Mouse (Mus musculus): Measurements from ENCODE around the gene Idh3a.
"Not testable (repeated sequence)": the region's sequence is repeated elsewhere in the genome, so short reads cannot be mapped to it uniquely, and the experiment has no call there.

The Idh3a gene

DNA sequence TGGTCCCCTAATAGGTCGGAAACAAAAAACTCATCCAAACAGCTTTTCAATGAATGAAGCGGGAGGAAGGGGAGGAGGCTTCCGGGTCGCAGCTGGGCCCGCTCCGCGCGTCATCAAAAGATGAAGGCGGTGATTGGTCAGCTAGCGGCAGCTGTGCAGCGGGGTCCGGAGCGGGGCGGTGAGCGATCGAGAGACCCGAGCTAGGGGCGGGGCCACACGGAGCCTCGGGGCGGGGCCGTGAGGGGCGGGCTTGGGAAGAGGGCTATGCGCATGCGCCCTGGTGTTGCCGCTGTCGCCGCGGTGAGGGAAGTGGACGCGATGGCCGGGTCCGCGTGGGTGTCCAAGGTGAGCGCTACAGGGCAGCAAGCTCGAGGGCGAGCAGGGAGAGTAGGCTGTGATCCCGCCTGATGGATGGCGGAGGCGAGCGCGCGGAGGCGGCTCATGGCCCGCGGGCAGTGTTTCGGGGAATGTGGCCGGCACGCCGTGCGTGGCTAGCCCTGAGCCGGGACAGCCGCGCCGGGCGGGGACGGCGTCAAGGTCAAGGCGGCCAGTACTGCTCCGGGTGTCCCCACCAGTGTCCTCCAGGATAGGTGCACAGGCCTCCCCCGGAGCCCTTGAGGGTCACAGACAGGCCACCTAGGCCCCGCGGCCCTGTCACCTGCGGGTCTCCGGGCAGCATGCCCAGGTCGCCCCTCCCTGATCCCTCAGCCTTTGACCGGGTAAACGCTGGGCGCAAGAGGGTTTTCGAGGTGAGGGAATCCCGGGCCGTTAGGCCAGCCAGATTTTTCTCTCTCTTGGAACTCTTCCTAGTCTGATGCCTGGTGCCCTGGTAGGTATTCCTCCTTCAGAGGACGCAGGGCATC lies at the start of gene Idh3a:
Gene Idh3a, plus strand, starts transcription at position 136 of the 863 bp plus-strand sequence.
- DNase-seq (ENCODE audit: low spot score in 2 of 2): peak; percentile 97

DNA sequence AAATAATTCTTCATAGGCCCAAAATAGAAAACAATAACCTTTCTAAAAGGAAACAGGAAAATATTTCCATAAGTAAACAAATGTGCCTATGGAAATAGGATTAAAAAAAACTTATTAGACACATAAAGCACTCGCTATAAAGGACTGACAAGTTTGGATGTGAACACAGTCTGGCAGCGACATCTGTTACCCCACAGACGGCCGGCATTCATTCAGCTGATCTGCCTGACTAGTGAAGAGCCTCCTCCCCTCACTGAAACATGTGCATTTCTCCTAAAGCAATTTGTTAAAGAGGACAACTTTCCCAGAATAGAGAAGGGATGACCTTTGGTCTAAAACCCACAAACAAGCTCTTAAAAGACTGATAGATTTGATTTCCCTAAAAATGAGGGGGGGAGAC lies 49.1 kb upstream of the Idh3a start:
- peak; percentile 44 to 50 for DNase-seq (ENCODE audit: low spot score in 2 of 2)

GRCm38 (mm10) chr9:54537480-54537879 lies 48.7 kb upstream of the Idh3a start:
- DNase-seq (ENCODE audit: low spot score in 2 of 2): no peak

- no peak for DNase-seq (ENCODE audit: low spot score in 2 of 2)
These were observed 47.9 kb upstream of the Idh3a start for GRCm38 (mm10) chr9:54538244-54538643.

DNA sequence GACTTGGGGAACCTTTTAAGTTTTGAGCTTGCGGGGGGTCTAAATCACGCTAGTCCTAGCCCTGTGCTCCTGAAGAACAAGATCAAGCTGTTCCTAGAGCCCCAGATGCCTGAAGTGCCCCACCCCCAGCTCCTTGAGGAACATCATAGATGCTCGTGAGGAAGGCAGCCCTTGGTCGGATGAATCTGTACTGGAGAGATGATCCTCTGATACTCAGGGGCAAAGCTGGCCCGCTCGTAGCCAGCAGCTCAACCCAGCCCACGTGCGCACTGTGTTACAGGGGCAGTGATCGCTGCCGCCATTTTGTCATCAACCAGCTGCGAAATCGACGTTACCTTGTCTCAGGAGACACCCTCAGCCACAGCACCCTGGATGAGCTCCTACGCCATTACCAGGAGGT lies 47.5 kb upstream of the Idh3a start, which contains the start of gene Sh2d7:
Gene Sh2d7, plus strand, starts transcription at position 301 of the 400 bp plus-strand sequence.
- no peak for DNase-seq (ENCODE audit: low spot score in 2 of 2)

DNA sequence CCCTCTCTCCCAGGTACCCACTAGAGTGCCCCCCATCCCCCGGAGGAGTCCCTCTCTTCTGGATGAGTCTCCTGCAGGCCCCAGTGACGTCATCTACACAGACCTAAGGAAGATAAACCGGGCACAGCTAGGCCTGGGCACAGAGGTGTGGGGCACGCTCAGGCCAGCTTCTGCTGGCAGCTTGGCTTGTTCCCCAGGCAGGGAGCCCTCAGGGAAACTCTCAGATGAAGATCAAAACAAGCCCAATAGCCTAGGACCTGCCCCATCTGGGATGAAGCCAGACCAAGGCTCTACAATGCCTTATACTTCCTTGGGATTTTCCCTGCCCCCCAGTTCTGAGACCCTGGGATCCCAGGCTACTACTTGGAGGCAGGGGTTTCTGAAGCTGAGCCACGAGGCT lies 45.3 kb upstream of the Idh3a start:
- DNase-seq (ENCODE audit: low spot score in 2 of 2): no peak

DNA sequence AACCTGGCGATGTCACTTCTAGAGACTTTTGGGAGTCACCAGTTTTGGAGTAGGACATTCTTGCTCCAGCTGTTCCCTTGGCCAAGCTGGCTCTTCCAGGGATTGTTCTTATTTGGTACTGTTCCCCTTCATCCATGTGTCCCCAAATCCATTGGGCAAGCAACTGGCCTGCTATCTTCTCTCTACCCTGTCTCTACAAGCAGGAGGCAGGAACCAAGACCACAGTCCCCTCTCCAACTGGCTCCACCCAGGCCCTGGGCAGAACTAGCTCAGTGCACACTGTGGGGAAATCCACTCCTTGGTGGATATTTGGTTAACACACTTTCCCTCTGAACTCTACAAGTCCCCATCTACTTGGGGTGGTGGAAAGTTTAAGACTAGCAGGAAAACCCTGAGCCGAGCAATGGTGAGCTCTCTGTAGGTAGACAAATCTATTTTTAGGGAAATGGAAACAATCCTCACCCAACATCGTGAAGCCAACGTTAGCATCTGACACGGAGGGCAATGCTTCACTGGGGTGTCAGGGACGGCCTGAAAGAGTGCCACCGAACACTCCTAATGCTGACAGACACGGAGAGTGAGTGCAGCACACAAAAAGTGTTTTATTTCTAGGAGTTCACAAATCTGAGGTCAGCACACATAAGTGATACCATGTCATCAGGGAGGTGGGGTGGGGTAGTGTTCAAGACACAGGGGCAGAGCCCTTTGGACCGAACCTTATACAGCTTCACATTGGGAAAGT lies 41.8 kb upstream of the Idh3a start:
- DNase-seq (ENCODE audit: low spot score in 2 of 2): no peak

DNA sequence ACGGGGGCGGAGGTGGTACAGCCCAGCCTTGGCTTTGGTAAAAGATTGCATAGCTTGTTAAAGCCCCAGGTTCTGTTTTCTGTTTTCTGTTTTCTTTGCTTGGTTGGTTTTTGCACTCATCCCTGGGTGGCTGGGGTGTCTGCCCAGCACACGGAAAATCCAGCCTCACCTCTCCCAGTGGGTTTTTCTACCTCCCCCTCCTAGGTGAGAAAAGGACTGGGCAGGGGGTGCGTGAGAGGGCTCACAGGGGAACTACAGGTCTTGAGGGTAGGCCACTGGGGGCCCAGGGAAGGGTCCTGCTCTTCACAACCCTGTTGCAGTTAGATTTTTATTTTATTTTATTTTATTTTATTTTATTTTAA lies 41.2 kb upstream of the Idh3a start:
- no peak for DNase-seq (ENCODE audit: low spot score in 2 of 2)

- peak in 1 of 2 experiments; percentile 41 for DNase-seq (ENCODE audit: low spot score in 2 of 2)
These were observed 38.6 kb upstream of the Idh3a start for GRCm38 (mm10) chr9:54547536-54547935.

DNA sequence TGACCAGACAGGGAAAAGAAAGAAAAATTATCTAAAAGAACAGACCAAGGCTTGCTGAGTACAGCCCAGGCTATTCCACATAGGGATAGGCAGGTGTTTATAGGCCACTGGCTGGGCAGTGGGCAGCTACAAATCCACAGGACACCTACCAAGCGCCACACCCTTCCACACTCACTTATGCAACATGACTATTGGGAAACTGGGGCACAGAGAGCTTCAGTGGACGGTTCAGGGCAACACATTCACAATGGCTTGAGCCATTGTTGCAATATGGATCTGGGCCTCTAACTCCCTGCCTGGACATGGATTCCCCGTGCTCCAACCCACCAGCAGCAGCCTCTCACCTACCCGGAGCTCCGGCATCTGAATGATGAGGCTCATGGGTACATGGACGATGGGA lies 36.7 kb upstream of the Idh3a start:
- DNase-seq (ENCODE audit: low spot score in 2 of 2): no peak

DNA sequence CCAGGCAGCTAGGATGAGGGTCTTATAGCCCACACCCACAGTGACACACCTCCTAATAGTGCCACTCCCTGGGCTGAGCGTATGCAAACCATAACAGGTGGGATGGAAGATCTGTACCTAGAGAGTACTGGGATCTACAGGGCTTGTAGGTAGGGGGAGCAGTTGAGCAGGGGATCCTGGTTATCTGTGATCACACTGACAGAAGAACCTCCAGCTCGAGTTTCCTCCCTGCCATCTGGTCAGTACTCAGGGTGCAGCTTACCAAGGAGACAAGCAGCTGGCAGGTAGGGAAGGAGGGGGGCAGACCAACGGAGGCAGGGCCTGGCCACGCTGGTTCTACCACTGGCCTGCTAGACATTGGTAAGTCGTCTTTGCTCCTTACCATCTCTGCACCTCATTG lies 33.7 kb upstream of the Idh3a start:
- peak in 1 of 2 experiments; percentile 16 for DNase-seq (ENCODE audit: low spot score in 2 of 2)

DNA sequence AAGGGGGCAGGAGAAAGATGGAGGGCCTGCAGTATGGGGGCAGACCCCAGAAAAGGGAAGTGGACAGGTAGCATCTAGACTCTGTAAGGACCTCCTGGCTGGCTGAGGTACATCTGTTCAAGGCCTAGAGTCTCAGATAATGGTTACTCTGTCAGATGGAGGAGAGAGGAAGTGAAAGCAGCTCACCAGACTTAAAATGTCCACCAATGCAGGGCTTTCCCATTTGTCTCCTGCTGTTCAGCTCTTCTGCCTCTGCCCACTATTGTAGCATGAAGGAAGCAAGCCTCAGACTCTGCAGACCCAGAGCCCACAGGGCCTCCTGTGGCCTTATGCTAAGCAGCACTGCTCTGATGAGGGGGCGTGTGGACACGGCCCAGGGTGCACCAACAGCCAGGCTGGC lies 31.1 kb upstream of the Idh3a start:
- DNase-seq (ENCODE audit: low spot score in 2 of 2): no peak

GRCm38 (mm10) chr9:54558731-54559130 lies 27.4 kb upstream of the Idh3a start:
- DNase-seq (ENCODE audit: low spot score in 2 of 2): no peak

DNA sequence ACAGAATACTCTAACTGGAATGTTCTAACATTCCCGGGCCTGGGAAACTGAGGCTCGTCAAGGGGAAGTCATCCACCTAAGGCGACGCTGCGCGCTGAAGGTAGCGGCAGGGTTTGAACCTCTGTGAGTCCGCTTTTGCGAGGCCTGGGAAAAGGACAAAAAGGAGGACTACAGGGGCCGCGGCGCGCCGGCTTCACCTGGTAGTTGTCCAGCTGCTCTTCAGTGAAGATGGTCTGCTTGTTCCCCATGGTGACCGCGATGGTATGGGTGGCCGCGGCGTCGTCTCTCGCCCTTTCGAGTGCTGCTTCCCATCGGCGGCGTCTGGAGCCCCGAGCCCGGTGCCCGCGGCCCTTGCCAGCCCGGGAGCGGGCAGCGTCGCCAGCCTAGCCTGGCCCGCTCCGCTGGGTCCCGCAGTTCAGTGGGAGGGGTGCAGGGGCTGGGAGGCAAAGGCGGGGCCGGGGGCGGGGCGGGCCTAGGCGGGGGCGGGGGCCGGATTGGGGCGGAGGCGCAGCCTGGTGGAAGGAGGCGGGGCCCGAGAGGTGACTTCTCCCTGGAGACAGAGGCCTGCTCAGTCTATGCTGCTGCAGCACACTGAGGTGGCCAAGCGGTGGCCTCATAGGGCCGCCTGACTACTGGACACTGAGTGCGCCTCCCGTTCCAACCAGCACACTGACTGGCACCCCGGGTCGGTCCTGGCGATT lies 26.2 kb upstream of the Idh3a start, which contains the start of gene Cib2:
Gene Cib2, minus strand, starts transcription at position 448 of the 701 bp plus-strand sequence.
- peak; percentile 68 to 72 for DNase-seq (ENCODE audit: low spot score in 2 of 2)

- no peak for DNase-seq (ENCODE audit: low spot score in 2 of 2)
These were observed 25.1 kb upstream of the Idh3a start for GRCm38 (mm10) chr9:54560831-54561601.

DNA sequence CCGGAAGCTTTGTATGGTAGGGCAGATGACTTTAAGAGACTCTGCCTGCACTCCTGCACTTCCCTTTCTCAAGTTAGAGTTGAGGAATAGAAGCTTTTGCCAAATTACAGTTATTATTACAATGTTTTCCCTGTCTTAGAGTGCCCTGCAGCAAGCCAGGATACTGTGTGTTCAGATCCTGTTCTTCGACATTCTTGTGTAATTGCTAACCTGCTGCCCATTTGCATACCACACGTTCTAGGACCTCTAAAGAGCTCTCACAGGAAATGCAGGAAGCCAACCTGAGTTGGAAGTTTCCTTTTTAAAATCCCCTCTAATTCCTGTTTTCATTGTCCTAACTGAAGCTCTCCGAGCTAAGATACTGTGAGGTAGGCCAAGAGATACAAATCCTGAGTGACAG lies 19.2 kb upstream of the Idh3a start:
- no peak for DNase-seq (ENCODE audit: low spot score in 2 of 2)

GRCm38 (mm10) chr9:54568732-54569131 lies 17.4 kb upstream of the Idh3a start:
- no peak for DNase-seq (ENCODE audit: low spot score in 2 of 2)

DNA sequence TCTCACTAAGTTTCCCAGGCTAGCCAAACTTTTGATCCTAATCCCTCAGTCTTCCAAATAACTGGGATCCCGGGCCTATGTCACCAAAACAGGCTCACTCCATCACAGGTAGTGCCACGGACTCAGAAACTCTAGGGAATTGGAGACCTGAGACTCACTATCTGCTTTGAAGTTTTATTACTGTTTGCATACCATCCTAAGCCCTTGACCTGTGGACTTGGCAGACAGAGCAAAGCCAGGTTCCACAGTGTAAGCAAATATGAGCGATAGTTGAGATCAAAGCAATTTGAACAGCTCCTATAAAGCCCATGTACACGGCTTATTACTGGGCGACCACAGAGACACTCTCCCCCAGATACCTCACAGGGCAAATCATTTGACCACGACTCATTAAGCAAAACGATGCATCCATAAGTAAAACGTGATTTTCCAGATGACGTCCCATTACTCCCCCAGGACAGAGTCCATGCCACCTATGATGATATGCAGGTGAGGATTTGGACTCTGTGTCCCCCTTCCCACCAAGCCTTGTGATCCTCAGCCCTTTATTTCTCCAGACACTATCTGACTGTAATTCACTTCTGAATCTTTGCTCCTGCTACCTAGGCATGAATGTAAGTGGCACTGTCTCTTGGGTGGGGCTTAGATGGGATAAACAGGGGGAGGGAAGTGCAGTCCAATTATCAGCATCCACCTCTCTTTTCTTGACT lies 14.8 kb upstream of the Idh3a start:
- no peak for DNase-seq (ENCODE audit: low spot score in 2 of 2)

GRCm38 (mm10) chr9:54583712-54584111 lies 2.4 kb upstream of the Idh3a start:
- no peak for DNase-seq (ENCODE audit: low spot score in 2 of 2)

DNA sequence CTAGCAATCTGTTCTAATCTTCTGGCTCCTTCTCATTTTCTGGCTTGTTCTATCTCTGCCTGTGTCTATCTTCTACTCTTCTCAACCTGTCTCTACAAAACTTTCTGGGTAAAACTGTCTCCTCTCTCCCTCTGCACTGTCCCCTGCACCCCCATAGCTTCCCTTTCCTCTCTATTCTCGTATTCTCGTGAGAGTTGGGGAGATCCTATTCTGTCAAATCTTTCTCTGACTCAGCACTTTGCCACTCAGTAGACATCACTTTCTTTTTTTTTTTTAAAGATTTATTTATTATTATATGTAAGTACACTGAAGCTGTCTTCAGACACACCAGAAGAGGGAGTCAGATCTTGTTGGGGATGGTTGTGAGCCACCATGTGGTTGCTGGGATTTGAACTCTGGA lies 2.0 kb upstream of the Idh3a start:
- DNase-seq (ENCODE audit: low spot score in 2 of 2): not testable (repeated sequence)

DNA sequence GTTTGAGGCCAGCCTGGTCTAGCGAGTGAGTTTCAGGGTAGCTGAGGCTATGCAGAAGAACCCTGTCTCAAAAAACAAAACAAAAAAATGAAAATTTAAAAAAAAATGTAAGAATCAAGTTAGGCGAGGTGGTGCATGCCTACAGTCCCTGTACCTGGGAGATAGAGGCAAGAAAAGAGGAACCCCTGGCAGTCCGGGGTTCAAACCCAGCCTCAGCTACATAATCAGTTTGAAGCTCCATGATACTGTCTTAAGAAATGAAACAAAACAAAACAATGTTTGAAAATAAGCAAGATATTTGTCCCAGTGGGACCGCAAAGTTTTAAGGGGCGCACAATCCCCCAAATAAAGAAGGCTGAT lies 315 bp upstream of the Idh3a start:
- DNase-seq (ENCODE audit: low spot score in 2 of 2): no peak

Measured in right cerebral cortex, postnatal 36 days (tissue).